Mouse (Mus musculus) gastrocnemius, postnatal 14 days (tissue): ENCODE results near the gene Btnl6. TPM values are rescaled to one million over a fixed set of nuclear protein-coding genes. Genes with fewer than 3 reads are reported as not detected.
"Not testable (repeated sequence)": the region's sequence is repeated elsewhere in the genome, so short reads cannot be mapped to it uniquely, and the experiment has no call there.

Experiments
- DNase-seq: peaks from one replicate; pipeline ENCODE4 v3.0.0; 2021; ENCODE audit warnings: mixed read lengths
- intact Hi-C: fragments of 180-260 bp; cut with DNase I; formaldehyde crosslinking; loops from one replicate; pipeline ENCODE4 v1.15.1; 2025; ENCODE audit warnings: low total_unique reads
- total RNA-seq, 2 experiments: library from RNA; stranded (reverse); gene quantifications; 2 replicates each; pipeline ENCODE4 v1.2.3; 2021

Gene Btnl6
- total RNA-seq, 2 experiments from 2014 or later: not detected

DNA sequence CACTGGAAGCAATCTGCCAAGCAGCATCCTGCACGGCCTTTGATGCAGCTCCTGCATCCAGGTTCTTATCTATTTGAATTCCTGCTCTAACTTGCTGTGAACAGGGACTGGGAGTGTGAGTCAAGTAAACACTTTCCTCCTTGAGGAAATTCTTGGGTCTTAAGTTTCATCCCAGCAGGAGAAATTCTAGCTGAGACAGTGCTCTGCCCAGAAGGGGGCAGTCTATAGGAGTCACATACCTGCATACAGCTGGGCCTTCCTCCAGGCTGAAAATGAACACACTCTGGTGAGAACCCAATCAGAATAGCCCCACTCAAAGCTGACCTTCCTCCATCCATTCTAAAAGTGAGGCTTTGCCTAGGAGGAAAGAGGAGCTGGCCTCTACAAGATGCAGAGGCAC is 5.4 kb downstream of the Btnl6 start:
- intact Hi-C loops, DNase-seq: not testable (repeated sequence)

DNA sequence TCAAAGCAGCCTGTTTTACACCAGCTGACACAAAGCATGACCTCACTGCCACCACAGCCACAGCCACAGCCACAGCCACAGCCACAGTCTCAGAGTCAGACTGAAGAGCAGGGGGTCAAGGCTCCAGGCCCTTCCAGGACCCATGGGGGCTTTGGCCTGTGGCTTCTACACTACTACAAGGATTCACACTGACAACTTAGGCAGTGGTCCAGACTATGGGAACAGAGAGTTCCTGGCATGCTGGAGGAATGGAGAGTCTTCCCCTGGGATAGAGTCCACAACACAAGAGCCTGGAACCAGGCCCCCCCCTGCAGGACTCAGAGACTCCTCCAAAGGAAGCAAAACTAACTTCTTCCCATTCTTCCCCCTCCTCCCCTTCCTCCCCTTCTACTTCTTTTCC is 9.6 kb downstream of the Btnl6 start:
- intact Hi-C loops: no loop called here
- no peak for DNase-seq

GRCm38 (mm10) chr17:34497726-34498125 is 19.4 kb downstream of the Btnl6 start:
- intact Hi-C loops, DNase-seq: not testable (repeated sequence)

DNA sequence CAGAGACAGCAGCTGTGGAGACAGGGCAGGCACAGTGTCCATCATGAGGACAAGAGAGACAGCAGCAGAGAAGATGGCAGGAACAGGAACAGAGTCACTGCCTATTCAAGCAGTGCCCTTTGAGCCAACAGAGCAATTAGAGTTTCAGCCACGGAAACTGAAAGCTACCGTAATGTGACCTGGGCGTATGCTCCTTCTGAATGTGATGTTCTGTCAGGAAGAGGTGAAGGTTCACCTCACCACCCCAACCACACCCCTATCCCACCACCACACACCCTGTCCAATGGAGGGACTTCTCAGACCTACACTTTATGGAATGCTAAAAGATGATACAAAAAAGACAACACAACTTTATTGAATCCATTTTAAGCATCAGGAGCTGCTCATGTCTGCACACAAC is 19.8 kb downstream of the Btnl6 start:
- DNase-seq, intact Hi-C loops: not testable (repeated sequence)

DNA sequence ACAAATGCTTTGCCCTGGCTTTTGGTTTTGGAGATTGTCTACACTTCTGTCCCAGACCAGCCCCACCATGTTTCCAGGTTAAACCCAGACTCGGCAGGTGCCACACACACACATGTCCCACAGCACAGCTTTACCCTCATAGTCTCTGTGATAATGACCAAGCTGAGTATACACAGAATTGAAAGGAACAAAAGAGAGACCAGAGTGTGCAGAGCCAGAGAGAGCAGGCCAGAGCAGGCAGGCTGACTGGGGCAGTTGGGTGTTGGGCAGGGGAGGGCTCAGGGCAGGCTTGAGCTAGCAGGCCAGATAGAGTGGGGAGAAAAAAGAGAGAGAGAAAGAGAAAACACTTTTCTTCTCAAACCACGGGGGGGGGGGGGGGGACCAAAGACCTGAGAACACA is 20.6 kb downstream of the Btnl6 start:
- intact Hi-C loops: no loop called here
- no peak for DNase-seq

DNA sequence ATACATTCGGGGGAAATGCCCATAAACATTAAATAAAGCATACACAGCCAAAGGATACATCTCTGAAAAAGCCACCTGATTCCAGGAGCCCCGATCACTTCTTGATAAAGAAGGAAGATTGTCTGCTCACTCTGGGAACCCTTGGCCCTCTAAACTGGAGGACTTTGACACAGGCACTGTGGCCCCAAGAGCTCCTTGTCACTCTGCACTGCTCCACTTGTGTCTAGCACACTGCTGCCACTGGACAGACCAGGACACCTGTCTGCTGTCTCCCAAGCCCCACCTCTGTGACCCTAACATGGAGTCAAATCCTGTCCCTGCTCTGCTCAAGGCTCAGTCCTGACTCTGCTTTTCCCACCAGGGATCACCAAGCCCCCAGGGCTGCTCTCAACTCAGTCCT is 22.0 kb downstream of the Btnl6 start:
- intact Hi-C loops, DNase-seq: not testable (repeated sequence)

DNA sequence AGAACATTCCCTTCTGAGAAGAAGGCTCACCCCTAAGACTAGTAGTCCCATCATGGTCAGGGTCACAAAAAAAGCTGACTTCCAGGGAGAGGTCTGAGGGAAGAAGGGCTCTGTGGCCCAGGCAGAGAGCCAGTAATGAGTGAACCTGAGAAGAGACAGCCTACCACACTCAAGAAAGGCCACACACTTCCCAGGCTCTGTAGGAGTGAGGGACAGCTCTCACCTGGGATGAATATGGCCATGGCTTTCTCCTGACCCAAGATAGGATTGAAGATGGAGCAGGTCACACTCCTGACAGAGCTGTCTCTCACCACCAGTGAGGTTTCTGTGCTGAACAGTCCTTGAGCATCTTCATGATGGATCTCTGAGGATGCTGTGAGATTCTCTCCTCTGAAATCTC is 24.4 kb downstream of the Btnl6 start:
- intact Hi-C loops: no loop called here
- no peak for DNase-seq

GRCm38 (mm10) chr17:34477238-34478013 is 39.7 kb downstream of the Btnl6 start, which contains the start of gene Btnl4:
Gene Btnl4 (minus strand): TSS chr17:34477318.
- DNase-seq, intact Hi-C loops: not testable (repeated sequence)

- intact Hi-C loops: no loop called here
- DNase-seq: no peak
Measured at GRCm38 (mm10) chr17:34476427-34476826, 40.7 kb downstream of the Btnl6 start.

DNA sequence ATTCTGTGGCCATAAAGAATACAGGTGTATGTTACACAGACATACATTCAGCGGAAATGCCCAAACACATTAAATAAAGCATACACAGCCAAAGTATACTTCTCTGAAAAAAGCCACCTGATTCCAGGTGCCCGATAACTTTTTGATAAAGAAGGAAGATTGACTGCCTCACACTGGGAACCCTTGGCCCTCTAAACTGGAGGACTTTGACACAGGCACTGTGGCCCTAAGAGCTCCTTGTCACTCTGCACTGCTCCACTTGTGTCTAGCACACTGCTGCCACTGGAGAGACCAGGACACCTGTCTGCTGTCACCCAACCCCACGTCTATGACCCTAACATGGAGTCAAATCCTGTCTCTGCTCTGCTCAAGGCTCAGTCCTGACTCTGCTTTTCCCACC is 42.1 kb downstream of the Btnl6 start:
- DNase-seq: no peak
- intact Hi-C loops: no loop called here

GRCm38 (mm10) chr17:34470491-34470890 is 46.7 kb downstream of the Btnl6 start:
- intact Hi-C loops: no loop called here
- no peak for DNase-seq

DNA sequence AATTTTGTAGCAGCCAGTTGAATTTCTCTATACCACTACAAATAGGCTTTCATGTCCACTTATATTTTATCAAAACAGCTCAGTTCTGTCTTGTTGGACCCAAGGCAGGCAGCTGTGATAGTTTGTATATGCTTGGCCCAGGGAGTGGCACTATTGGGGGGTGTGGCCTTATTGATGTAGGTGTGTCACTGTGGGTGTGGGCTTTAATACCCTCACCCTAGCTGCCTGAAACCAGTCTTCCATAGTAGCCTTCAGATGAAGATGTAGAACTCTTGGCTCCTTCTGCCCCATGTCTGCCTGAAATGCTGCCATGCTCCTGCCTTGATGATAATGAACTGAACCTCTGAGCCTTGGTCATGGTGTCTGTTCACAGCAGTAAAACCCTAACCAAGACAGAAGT is 51.2 kb downstream of the Btnl6 start:
- intact Hi-C loops, DNase-seq: not testable (repeated sequence)

- no peak for DNase-seq
- intact Hi-C loops: no loop called here
Measured at GRCm38 (mm10) chr17:34459255-34459654, 57.9 kb downstream of the Btnl6 start.

Other genes starting within 250 kb of the Btnl6 start
- 1 to 10 TPM; 2.8 to 3.9 TPM for gene H2-Aa, start 229.5 kb downstream of the Btnl6 start, total RNA-seq
- gene H2-Eb1, start 211.5 kb downstream of the Btnl6 start, total RNA-seq: 1 to 10 TPM; 2.8 to 3.7 TPM
- gene H2-Eb2, start 191.7 kb downstream of the Btnl6 start, total RNA-seq: not detected
- gene Btnl2, start 162.5 kb downstream of the Btnl6 start, total RNA-seq: under 1 TPM; 0.39 to 0.42 TPM
- gene Btnl1, start 140.2 kb downstream of the Btnl6 start, total RNA-seq: not detected
- gene BC051142, start 118.5 kb downstream of the Btnl6 start, total RNA-seq: under 1 TPM in 1 of 2 experiments, not detected in 1; 0.21 TPM
- gene Btnl4, start 40.0 kb downstream of the Btnl6 start, total RNA-seq: not detected
- gene Notch4, start 46.9 kb upstream of the Btnl6 start, total RNA-seq: 10 to 100 TPM; 15.7 to 27.3 TPM
- 1 to 10 TPM; 3.1 to 3.6 TPM for gene Gpsm3, start 72.5 kb upstream of the Btnl6 start, total RNA-seq
- gene Pbx2, start 73.9 kb upstream of the Btnl6 start, total RNA-seq: 10 to 100 TPM; 17.3 to 17.9 TPM
- under 1 TPM; 0.44 to 0.55 TPM for gene Ager, start 80.5 kb upstream of the Btnl6 start, total RNA-seq
- gene Rnf5, start 86.3 kb upstream of the Btnl6 start, total RNA-seq: 10 to 100 TPM; 17.1 to 18.6 TPM
- 10 to 100 TPM; 38.8 to 39.1 TPM for gene Agpat1, start 86.9 kb upstream of the Btnl6 start, total RNA-seq
- 10 to 100 TPM in 1 of 2 experiments, 1 to 10 TPM in 1; 5.4 to 11.1 TPM for gene Egfl8, start 98.6 kb upstream of the Btnl6 start, total RNA-seq
- 10 to 100 TPM; 35.7 to 38.9 TPM for gene Ppt2, start 111.2 kb upstream of the Btnl6 start, total RNA-seq
- gene Prrt1, start 112.2 kb upstream of the Btnl6 start, total RNA-seq: under 1 TPM; 0.27 to 0.47 TPM
- gene Fkbpl, start 127.4 kb upstream of the Btnl6 start, total RNA-seq: 1 to 10 TPM; 4.6 to 6.4 TPM
- 10 to 100 TPM in 1 of 2 experiments, 1 to 10 TPM in 1; 8.9 to 11.0 TPM for gene Atf6b, start 129.8 kb upstream of the Btnl6 start, total RNA-seq
- gene Tnxb, start 153.2 kb upstream of the Btnl6 start, total RNA-seq: 10 to 100 TPM; 69.8 to 85.6 TPM
- 1 to 10 TPM in 1 of 2 experiments, under 1 TPM in 1; 0.93 to 1.8 TPM for gene C4b, start 226.5 kb upstream of the Btnl6 start, total RNA-seq